Mouse (Mus musculus): ENCODE measurements at regions not wholly inside any gene's neighbourhood (a gene's known extent, or its start where the extent isn't known, plus 50 kb on each side); places are given as distances from the start of the nearest gene placed in this dataset.

DNA sequence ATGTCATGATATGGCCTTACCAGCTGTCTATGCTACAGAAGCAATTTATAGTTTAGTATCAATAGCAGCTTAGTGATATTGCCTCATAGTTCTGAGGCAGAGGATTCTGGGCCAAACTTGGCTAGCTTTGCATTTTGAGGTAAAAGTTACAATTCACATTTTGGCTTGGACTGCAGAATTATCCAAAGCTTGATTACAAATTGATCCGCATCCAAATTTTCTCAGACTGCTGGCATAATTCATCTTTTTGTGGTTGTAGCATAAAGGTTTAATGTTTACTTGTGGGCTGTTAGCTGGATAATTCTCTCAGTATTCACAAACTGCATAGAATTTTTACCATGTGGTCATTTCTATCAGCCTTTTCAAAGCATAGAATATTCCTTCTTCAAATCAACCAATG is 589.9 kb upstream of the Pdcd1 start:
- no peak for DNase-seq (ENCODE audit: low read depth)

DNA sequence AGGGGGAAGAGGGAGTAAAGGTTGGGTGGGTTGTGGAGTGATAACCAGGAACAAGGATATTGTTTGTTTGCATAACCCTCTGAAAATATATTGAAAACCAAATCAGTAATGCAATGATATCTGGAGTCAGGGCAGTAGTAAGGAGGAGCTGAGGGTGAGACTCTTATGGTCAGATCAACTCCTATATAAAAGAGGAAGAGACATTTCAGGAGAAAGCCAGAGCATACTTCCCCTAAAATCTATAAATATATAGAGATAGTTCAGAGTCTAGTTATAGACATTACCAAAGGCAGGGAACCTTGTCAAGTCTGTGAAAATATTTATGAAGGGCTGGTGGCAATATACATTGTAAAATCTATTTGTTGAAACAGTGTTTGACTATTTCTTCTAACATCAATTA is 605.9 kb upstream of the Pdcd1 start:
- DNase-seq (ENCODE audit: low read depth), result no peak

DNA sequence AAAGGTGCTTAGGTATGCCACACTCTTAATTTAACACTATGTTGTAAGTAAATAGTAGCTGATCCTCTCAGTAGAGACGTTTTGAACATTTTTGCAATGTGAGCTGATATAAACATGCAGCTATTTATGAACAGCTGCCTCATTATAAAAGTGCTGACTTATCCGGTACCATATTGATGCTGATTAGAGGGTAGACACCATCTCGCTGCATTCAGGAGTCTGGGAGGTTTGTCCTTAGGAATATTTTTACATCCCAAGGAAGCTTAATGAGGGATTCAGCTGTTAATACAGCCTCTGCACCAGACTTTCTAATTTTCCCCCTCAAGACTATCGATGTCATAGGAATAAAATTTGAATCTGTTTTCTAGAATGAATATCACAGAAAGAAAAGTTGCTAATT is 619.3 kb upstream of the Pdcd1 start:
- no peak for DNase-seq (ENCODE audit: low read depth)

DNA sequence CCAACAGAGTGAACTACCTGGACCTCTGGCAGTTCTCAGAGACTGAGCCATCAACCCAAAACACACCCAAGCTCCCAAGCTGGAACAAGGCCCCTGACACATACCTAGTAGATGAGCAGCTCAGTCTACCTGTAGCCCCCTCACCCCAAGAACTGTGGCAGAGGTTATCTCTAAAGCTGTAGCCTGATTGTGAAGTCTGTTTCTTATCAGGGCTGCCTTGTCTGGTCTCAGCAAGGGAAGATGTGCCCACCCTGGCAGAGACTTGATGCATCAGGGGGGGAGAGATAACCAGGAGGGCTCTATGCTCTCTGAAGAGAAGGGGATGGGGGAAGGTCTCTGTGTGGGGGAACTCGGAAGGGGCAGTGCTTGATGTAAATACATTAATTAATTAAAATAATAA is 612.9 kb upstream of the Fam174a start:
- DNase-seq (ENCODE audit: low read depth), result no peak

GRCm38 (mm10) chr1:94701688-94702087 is 611.7 kb upstream of the Fam174a start:
- DNase-seq (ENCODE audit: low read depth), result peak; percentile 9

- no peak for DNase-seq (ENCODE audit: low read depth)
Observed at GRCm38 (mm10) chr1:94712812-94713211, 600.6 kb upstream of the Fam174a start.

DNA sequence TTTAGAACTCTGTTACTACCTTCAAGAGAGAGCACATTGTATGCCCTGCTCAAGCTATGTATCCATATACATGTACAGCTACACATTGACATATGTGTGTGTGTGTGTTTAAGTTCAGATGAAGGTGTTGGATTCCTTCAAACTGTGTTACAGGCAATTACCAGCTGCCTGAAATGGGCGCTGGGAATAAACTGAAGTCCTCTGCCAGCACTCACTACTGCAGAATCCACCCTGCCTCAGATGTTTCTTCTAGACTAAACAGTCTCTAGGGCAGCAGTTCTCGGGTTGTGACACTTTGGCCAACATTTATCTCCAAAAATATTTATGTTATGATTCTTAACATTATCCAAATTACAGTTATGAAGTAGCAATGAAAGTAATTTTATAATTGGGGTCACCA is 595.7 kb upstream of the Fam174a start:
- no peak for DNase-seq (ENCODE audit: low read depth)

DNA sequence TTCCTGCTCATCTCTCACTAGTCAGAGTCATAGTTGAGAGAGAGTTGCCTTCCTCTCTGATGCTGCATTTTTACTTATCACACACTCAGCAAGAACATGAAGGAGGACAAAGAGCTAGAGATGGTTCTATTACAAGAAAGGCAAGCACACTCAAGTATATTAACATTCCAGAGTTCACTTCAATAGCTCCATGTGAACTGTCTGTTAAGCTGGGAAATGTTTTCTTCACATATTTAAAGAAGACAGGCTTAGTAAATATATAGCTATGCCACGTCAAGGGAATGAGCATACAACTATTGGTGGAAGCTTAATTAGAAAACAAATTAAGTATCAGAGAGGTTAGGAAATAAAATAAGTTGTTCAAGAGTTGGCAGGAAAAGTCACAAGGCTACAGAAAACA is 559.9 kb upstream of the Fam174a start:
- DNase-seq (ENCODE audit: low read depth), result no peak

GRCm38 (mm10) chr1:94789019-94789585 is 524.3 kb upstream of the Fam174a start:
- no peak for DNase-seq (ENCODE audit: low read depth)

GRCm38 (mm10) chr1:94790604-94791003 is 522.8 kb upstream of the Fam174a start:
- peak; percentile 24 for DNase-seq (ENCODE audit: low read depth)

DNA sequence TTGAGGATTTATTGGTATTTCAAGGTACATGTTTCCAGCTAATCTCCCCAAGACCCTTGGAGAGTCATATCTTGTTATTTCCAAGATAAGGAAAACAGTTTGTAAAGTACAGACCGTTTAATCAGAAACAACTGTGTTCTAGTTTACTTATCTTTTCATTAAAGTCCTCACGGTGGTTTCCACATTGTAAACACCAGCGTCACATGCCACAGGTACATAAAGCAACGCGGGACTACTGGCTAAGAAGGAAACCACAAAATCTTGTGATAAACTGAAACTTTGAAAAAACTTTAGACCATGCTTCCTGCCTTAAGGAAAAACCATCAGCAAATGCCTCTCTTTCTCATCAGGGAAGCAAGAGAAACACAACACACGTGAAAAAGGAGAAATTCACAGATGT is 522.4 kb upstream of the Fam174a start:
- DNase-seq (ENCODE audit: low read depth), result peak; percentile 46

DNA sequence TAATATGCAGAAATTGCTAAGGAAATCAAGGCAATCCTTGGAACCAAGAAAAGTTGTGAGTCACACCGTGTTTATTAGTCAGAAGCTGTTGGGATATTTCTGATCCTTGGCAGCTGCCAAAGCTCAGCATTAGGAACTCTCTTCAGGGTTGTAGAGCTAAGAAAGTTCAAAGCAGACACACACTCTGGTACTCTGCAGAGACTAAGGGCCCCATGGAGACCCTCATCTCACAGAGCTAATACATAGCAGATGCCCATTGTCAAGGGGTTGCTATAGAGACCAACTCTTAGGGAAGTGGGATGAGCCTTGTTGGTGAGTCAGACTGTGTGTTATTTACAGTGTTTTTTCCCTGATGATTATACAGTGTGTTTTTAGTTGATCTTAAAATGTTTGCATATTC is 517.4 kb upstream of the Fam174a start:
- DNase-seq (ENCODE audit: low read depth), result no peak

DNA sequence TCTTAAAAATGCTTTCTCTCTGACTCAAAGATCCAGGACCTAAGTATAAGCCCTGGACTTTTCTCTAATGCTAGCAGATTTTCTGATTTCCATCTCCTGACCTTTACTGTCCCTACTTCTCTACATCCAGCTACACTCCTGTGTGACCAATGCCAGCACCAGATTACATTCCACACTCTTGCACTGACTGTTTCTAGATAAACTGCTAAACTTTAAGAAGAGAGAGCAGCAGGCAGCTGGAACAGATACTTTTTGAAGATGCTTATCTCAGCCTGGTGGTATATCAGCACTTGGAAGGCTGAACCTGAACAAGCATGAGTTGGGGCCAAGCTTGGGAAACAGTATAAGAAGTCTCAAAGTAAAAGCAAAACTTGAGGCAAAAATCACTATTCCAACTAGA is 509.7 kb upstream of the Fam174a start:
- DNase-seq (ENCODE audit: low read depth), result no peak

GRCm38 (mm10) chr1:94804877-94805276 is 508.5 kb upstream of the Fam174a start:
- DNase-seq (ENCODE audit: low read depth), result no peak

GRCm38 (mm10) chr1:94827628-94828027 is 485.8 kb upstream of the Fam174a start:
- no peak for DNase-seq (ENCODE audit: low read depth)

- DNase-seq (ENCODE audit: low read depth), result no peak
Observed at GRCm38 (mm10) chr1:94835982-94836381, 477.4 kb upstream of the Fam174a start.

- no peak for DNase-seq (ENCODE audit: low read depth)
Observed at GRCm38 (mm10) chr1:94851522-94851921, 461.9 kb upstream of the Fam174a start.

GRCm38 (mm10) chr1:94858464-94858863 is 455.0 kb upstream of the Fam174a start:
- DNase-seq (ENCODE audit: low read depth), result peak; percentile 21

DNA sequence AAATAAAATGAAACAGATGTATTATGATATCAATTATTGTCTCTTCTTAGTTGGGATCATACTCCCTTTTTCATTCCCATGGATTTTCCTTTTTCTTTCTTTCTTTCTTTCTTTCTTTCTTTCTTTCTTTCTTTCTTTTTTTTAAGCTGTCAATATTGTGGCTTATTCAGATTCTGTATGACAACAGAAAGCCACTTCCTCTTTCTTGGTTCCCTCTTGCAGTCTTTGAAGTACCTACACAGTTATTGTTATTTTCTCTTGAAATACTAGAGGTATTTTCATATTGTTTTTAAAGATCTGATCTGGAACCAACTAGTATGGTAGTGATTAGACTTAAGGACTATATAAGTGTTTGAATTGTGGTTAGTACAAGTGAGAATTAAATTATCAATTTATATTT is 444.6 kb upstream of the Fam174a start:
- peak; percentile 4 for DNase-seq (ENCODE audit: low read depth)

DNA sequence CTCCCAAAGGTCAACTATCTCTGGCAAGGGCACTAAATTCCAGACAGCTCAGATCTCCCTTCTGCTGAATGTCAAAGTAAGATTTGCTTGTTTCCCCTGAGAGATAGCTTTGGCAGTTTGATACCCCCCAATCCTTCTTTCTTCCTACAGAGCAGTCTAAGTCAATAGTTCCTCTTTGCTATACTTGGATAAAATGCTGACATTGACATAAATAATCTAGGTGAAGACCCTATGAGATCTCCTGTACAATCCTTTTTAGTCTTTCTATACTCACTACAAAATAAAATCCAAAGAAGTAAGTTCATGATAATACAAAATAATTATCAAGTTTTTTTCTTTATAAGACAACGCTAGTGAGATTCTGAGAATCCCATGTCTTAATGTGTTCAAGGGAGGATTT is 432.9 kb upstream of the Fam174a start:
- DNase-seq (ENCODE audit: low read depth), result no peak

GRCm38 (mm10) chr1:94904982-94905507 is 408.4 kb upstream of the Fam174a start:
- DNase-seq (ENCODE audit: low read depth), result no peak

DNA sequence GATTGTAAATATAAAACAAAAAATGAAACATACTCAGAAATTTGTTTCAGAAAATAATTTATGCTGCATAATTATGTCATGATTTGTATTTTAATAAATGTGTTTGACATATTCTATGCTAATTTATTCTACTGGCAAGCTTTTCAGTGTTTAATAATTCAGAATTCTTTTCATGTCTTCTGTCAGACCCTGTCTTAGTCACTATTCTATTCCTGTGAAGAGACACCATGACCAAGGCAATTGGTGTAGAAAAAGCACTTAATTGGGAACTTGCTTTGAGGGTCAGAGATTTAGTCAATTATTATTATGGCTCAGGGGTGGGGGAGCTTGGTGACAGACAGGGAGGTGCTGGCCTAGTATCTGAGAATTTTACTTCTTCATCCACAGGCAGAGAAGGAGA is 402.6 kb upstream of the Fam174a start:
- DNase-seq (ENCODE audit: low read depth), result no peak

Data from 416B (cell line).